Mouse (Mus musculus) cerebellum, adult 2 months (tissue): ENCODE measurements at regions not wholly inside any gene's neighbourhood (a gene's known extent, or its start where the extent isn't known, plus 50 kb on each side); places are given as distances from the start of the nearest gene placed in this dataset.

Experiments
- DNase-seq, 2 experiments: peaks; one replicate each; pipeline ENCODE4 v3.0.0; 2021
- H3K27ac ChIP-seq: fragments of 200-500 bp; 2 replicates; pipeline ENCODE4 v1.5.1; 2012; ENCODE audit warnings: low read length, control low read depth, inconsistent platforms; ENCODE audit not compliant: insufficient read depth
- H3K27me3 ChIP-seq: fragments of 200-500 bp; 2 replicates; pipeline ENCODE4 v1.6.1; 2012; ENCODE audit warnings: inconsistent platforms, mild to moderate bottlenecking, low read length, moderate library complexity; ENCODE audit not compliant: control insufficient read depth, insufficient read depth
- H3K4me1 ChIP-seq: fragments of 200-500 bp; 2 replicates; pipeline ENCODE4 v1.6.1; 2011; ENCODE audit warnings: low read length; ENCODE audit not compliant: control insufficient read depth, insufficient read depth
- H3K4me3 ChIP-seq: fragments of 200-500 bp; replicated peaks from 2 replicates; pipeline ENCODE3; 2011; ENCODE audit warnings: mild to moderate bottlenecking, low read depth, low read length, control low read depth; ENCODE audit not compliant: insufficient read depth
- CTCF ChIP-seq: fragments of 200-500 bp; IDR thresholded peaks from 2 replicates; pipeline ENCODE4 v1.5.1; 2011; ENCODE audit warnings: low read depth, mild to moderate bottlenecking, control low read depth, low read length, moderate library complexity, borderline replicate concordance; ENCODE audit not compliant: insufficient read depth
- POLR2A ChIP-seq: fragments of 200-500 bp; IDR thresholded peaks from 2 replicates; pipeline ENCODE4 v1.6.1; 2011; ENCODE audit warnings: low read length, control low read depth, borderline replicate concordance; ENCODE audit not compliant: insufficient read depth
- WGBS: fragments of 180-500 bp; shearing (Covaris S2); methylation state at CpG from one replicate; pipeline ENCODE4 v1.1.7; 2018; 5-methylcytosine and 5-hydroxymethylcytosine counted together

DNA sequence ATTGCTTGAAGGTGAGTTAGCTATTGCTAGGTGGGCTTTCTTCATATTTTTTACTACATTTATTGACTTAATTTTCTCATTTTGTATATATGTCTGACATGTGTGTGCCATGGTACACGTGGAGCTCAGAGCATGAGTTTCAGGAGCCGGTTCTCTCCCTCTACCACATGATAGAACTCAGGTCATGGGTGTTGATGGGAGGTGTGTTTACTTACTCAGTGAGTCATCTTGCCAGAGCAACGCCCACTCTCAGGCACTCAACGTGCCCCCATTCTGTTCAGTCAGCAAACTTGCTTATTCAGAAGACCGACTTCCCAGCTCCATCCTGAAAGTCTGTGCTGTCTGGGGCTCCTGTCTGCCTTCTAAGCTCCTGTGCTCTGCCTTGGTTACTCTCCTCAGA, 250.8 kb upstream of the Gadl1 start:
- TF ChIP-seq POLR2A (no peak), CTCF (no peak)
- WGBS, result 88% methylated on average over 5 of the region's 5 CpGs
- Histone ChIP-seq H3K27ac (no peak overlapping the region), H3K4me1 (no peaks in the 10 kb centered on the region), H3K4me3 (no peak overlapping the region), H3K27me3 (no peaks in the 10 kb centered on the region)
- no peak for DNase-seq

DNA sequence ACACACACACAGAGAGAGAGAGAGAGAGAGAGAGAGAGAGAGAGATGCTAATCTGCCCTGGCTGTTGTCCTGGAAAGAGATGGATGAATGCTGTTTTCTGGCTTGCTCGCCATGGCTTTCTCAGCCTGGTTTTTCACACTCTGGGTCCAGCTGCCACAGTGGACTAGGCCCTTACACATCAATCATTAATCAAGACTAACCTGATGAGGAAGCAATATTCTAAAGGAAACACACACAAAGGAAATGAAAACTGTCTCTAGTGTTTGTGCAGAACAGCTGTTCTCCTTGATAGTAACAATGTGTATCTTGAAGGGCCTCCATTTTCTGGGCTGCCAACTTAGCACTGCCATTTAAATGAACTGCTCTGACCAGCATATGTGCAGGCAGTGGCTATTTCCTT, 248.9 kb upstream of the Gadl1 start:
- 94% methylated on average over 1 of the region's 1 CpGs for WGBS
- no peak for DNase-seq
- Histone ChIP-seq H3K4me3 (no peak overlapping the region), H3K27me3 (no peaks in the 10 kb centered on the region), H3K4me1 (no peaks in the 10 kb centered on the region), H3K27ac (no peak overlapping the region)
- TF ChIP-seq POLR2A, result no peak
- TF ChIP-seq CTCF, result no peak

- TF ChIP-seq POLR2A (no peak), CTCF (no peak)
- 46% methylated on average over 5 of the region's 5 CpGs for WGBS
- Histone ChIP-seq H3K4me1 (no peaks in the 10 kb centered on the region), H3K27ac (no peak overlapping the region), H3K4me3 (no peak overlapping the region), H3K27me3 (no peaks in the 10 kb centered on the region)
- DNase-seq, result no peak
Observed at GRCm38 (mm10) chr9:115661834-115662425, 247.3 kb upstream of the Gadl1 start.

GRCm38 (mm10) chr9:115665337-115666004, 243.8 kb upstream of the Gadl1 start:
- TF ChIP-seq POLR2A, result no peak
- TF ChIP-seq CTCF, result no peak
- DNase-seq, result no peak
- Histone ChIP-seq H3K4me3 (no peak overlapping the region), H3K4me1 (no peaks in the 10 kb centered on the region), H3K27me3 (no peaks in the 10 kb centered on the region), H3K27ac (no peak overlapping the region)
- WGBS, result 57% methylated on average over 5 of the region's 5 CpGs

GRCm38 (mm10) chr9:115666530-115666929, 242.7 kb upstream of the Gadl1 start:
- H3K4me3 ChIP-seq, result no peak overlapping the region
- WGBS, result 84% methylated on average over 3 of the region's 3 CpGs
- no peak for DNase-seq
- H3K27ac ChIP-seq, result no peak overlapping the region
- H3K4me1 ChIP-seq, result no peaks in the 10 kb centered on the region
- no peaks in the 10 kb centered on the region for H3K27me3 ChIP-seq
- no peak for TF ChIP-seq CTCF
- TF ChIP-seq POLR2A, result no peak

DNA sequence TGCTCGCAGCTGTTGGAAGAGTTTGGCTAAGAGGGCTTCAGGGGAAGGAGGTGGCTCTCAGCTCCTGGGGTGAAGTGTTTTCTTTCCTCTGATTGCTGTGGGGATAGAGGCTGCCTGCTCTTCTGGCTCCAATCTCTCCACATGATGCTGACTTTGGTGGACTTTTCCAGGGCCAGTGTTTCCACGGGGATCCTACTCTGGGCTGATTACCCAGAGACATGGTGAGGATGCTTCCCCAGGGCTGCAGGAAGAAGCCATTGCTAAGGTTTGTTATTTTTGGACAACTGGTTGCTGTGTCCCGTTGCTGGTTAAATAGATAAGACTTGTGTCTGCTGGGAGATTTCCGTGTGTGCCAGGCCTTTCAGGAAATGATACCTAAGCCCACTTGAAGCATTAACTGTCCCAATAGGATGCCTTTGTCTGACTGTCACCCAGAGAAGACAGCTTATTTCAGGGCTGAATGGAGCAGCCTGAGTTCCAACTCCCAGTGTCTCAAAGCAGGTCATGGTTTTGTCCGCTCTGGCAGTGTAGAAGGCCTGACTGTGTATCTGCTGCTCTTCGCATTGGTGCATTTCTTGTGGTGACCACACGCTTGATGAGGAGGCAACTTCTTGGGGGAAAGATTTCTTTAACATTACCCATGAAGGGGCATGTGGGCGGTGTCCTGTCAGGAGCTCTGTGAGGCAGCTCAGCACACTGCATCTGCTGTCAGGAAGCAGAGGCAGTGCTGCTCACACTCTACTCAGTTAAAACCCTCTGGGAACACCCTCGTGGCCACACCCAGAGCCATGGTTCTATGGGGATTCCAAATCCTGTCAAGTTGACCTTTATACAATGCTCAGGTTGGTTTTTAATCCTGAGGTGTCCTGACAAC, 228.3 kb upstream of the Gadl1 start:
- H3K4me1 ChIP-seq, result no peaks in the 10 kb centered on the region
- TF ChIP-seq CTCF (no peak), POLR2A (no peak)
- 39% methylated on average over 9 of the region's 9 CpGs for WGBS
- H3K27me3 ChIP-seq, result no peaks in the 10 kb centered on the region
- no peak for DNase-seq
- no peak overlapping the region for H3K27ac ChIP-seq
- H3K4me3 ChIP-seq, result no peak overlapping the region

GRCm38 (mm10) chr9:115681841-115682240, 227.4 kb upstream of the Gadl1 start:
- H3K27me3 ChIP-seq, result no peaks in the 10 kb centered on the region
- no peak for DNase-seq
- H3K4me3 ChIP-seq, result no peak overlapping the region
- no peaks in the 10 kb centered on the region for H3K4me1 ChIP-seq
- no peak overlapping the region for H3K27ac ChIP-seq
- TF ChIP-seq POLR2A (no peak), CTCF (no peak)
- 48% methylated on average over 9 of the region's 9 CpGs for WGBS
